Mouse (Mus musculus): Measurements from ENCODE around the gene Bcor. TPM values are rescaled to one million over a fixed set of nuclear protein-coding genes. Genes with fewer than 3 reads are reported as not detected.

The Bcor gene
- total and polyA plus RNA-seq, 3 experiments, result 70.0 to 177 (median 80.8) TPM

- no peak for ATAC-seq (ENCODE audit: extremely low read depth, insufficient number of reproducible peaks, low FRiP score, poor library complexity, severe bottlenecking)
- H3K4me1 ChIP-seq (ENCODE audit: insufficient read depth, low read depth, low read length), result peaks cover 5% of the 10 kb centered on the region
- no peaks in the 10 kb centered on the region for H3K36me3 ChIP-seq (replicated peaks)
- no peak for DNase-seq (ENCODE audit: low spot score)
- TF ChIP-seq CTCF (IDR thresholded peaks at IDR 0.05; ENCODE audit: low read depth, low read length), result no peak
- no peak for TF ChIP-seq GATA1 (IDR thresholded peaks at IDR 0.05; ENCODE audit: borderline replicate concordance, low read length)
- TF ChIP-seq POLR2AphosphoS5 (IDR thresholded peaks at IDR 0.05; ENCODE audit: insufficient replicate concordance, low read depth, low read length), result no peak
- TF ChIP-seq GATA2 (IDR thresholded peaks at IDR 0.05; ENCODE audit: borderline replicate concordance, low read depth, low read length), result no peak
- no peak for TF ChIP-seq TAL1 (conservative IDR thresholded peaks at IDR 0.05; ENCODE audit: low read depth, low read length)
- H3K4me3 ChIP-seq (ENCODE audit: low read depth, low read length), result no peak overlapping the region
- H3K9me3 ChIP-seq (replicated peaks), result no peaks in the 10 kb centered on the region
- H3K27me3 ChIP-seq (ENCODE audit: insufficient read depth, low read length), result peaks cover 70% of the 10 kb centered on the region
These were observed 19.9 kb downstream of the Bcor start for GRCm38 (mm10) chrX:12140086-12140740.

DNA sequence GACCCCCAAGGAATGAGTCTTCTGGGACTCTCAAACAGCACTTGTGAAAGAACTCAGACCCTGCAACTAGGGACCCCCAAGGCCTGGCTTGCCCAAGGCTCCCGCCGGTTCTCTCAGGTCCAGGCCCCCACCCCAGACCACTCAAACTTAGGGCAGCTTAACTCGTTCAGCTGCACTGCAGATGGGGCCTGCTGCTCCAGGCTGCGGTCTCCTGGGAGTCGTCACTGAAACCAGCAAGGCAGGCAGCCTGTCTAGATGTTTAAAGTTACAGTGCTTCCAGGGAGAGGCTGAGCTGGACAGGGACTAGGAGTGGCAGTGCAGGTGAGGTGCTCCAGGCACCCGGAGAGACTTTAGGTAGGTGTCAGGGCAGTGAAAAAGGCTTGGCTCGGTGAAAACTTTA is 21.9 kb downstream of the Bcor start:
- Histone ChIP-seq H3K9me3 (replicated peaks) (no peaks in the 10 kb centered on the region), H3K36me3 (replicated peaks) (no peaks in the 10 kb centered on the region), H3K4me1 (ENCODE audit: insufficient read depth, low read depth, low read length) (peaks cover 23% of the 10 kb centered on the region), H3K4me3 (ENCODE audit: low read depth, low read length) (no peak overlapping the region), H3K27me3 (ENCODE audit: insufficient read depth, low read length) (peaks cover 79% of the 10 kb centered on the region)
- TF ChIP-seq POLR2AphosphoS5 (IDR thresholded peaks at IDR 0.05; ENCODE audit: insufficient replicate concordance, low read depth, low read length) (no peak), GATA2 (IDR thresholded peaks at IDR 0.05; ENCODE audit: borderline replicate concordance, low read depth, low read length) (no peak), TAL1 (conservative IDR thresholded peaks at IDR 0.05; ENCODE audit: low read depth, low read length) (no peak), GATA1 (IDR thresholded peaks at IDR 0.05; ENCODE audit: borderline replicate concordance, low read length) (no peak), CTCF (IDR thresholded peaks at IDR 0.05; ENCODE audit: low read depth, low read length) (no peak)
- DNase-seq (ENCODE audit: low spot score), result no peak
- no peak for ATAC-seq (ENCODE audit: extremely low read depth, insufficient number of reproducible peaks, low FRiP score, poor library complexity, severe bottlenecking)

DNA sequence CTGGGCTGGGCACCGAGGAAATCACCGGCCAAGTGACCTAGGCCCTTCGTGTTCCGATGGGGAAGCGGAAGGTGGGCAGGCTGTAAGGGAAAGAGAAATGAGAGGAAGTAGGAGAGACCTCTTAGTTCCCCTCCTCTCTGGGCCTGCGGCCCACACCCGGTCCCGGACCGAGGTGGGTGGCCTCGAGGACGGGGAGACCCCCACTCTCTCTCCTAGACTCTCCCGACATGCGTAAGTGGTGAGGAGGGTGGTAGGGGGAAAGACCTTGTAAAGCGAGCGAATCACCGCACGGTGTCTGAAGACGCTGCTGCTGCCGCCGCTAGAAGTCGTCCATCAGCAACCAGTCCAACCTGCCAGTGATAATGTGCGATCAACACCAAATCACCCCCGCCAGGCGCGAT is 23.0 kb downstream of the Bcor start:
- ATAC-seq (ENCODE audit: extremely low read depth, insufficient number of reproducible peaks, low FRiP score, poor library complexity, severe bottlenecking) (no peak), DNase-seq (ENCODE audit: low spot score) (no peak)
- Histone ChIP-seq H3K4me1 (ENCODE audit: insufficient read depth, low read depth, low read length) (peaks cover 23% of the 10 kb centered on the region), H3K36me3 (replicated peaks) (no peaks in the 10 kb centered on the region), H3K27me3 (ENCODE audit: insufficient read depth, low read length) (peaks cover 85% of the 10 kb centered on the region), H3K9me3 (replicated peaks) (no peaks in the 10 kb centered on the region), H3K4me3 (ENCODE audit: low read depth, low read length) (no peak overlapping the region)
- no peak for TF ChIP-seq CTCF (IDR thresholded peaks at IDR 0.05; ENCODE audit: low read depth, low read length)
- TF ChIP-seq TAL1 (conservative IDR thresholded peaks at IDR 0.05; ENCODE audit: low read depth, low read length), result no peak
- TF ChIP-seq POLR2AphosphoS5 (IDR thresholded peaks at IDR 0.05; ENCODE audit: insufficient replicate concordance, low read depth, low read length), result no peak
- TF ChIP-seq GATA2 (IDR thresholded peaks at IDR 0.05; ENCODE audit: borderline replicate concordance, low read depth, low read length), result no peak
- no peak for TF ChIP-seq GATA1 (IDR thresholded peaks at IDR 0.05; ENCODE audit: borderline replicate concordance, low read length)

- Histone ChIP-seq H3K4me1 (ENCODE audit: insufficient read depth, low read depth, low read length) (peaks cover 23% of the 10 kb centered on the region), H3K36me3 (replicated peaks) (no peaks in the 10 kb centered on the region), H3K4me3 (ENCODE audit: low read depth, low read length) (peak overlapping the region; percentile 13; the same call in 1 of the 2 replicates), H3K9me3 (replicated peaks) (no peaks in the 10 kb centered on the region), H3K27me3 (ENCODE audit: insufficient read depth, low read length) (peaks cover 86% of the 10 kb centered on the region)
- no peak for ATAC-seq (ENCODE audit: extremely low read depth, insufficient number of reproducible peaks, low FRiP score, poor library complexity, severe bottlenecking)
- DNase-seq (ENCODE audit: low spot score), result no peak
- TF ChIP-seq GATA2 (IDR thresholded peaks at IDR 0.05; ENCODE audit: borderline replicate concordance, low read depth, low read length), result no peak
- no peak for TF ChIP-seq POLR2AphosphoS5 (IDR thresholded peaks at IDR 0.05; ENCODE audit: insufficient replicate concordance, low read depth, low read length)
- no peak for TF ChIP-seq GATA1 (IDR thresholded peaks at IDR 0.05; ENCODE audit: borderline replicate concordance, low read length)
- no peak for TF ChIP-seq TAL1 (conservative IDR thresholded peaks at IDR 0.05; ENCODE audit: low read depth, low read length)
These were observed 23.7 kb downstream of the Bcor start for GRCm38 (mm10) chrX:12136261-12137101.

GRCm38 (mm10) chrX:12135121-12136111 is 24.7 kb downstream of the Bcor start:
- no peak for TF ChIP-seq POLR2AphosphoS5 (IDR thresholded peaks at IDR 0.05; ENCODE audit: insufficient replicate concordance, low read depth, low read length)
- no peak for TF ChIP-seq CTCF (IDR thresholded peaks at IDR 0.05; ENCODE audit: low read depth, low read length)
- TF ChIP-seq TAL1 (conservative IDR thresholded peaks at IDR 0.05; ENCODE audit: low read depth, low read length), result no peak
- no peak for TF ChIP-seq GATA1 (IDR thresholded peaks at IDR 0.05; ENCODE audit: borderline replicate concordance, low read length)
- TF ChIP-seq GATA2 (IDR thresholded peaks at IDR 0.05; ENCODE audit: borderline replicate concordance, low read depth, low read length), result no peak
- Histone ChIP-seq H3K36me3 (replicated peaks) (no peaks in the 10 kb centered on the region), H3K9me3 (replicated peaks) (no peaks in the 10 kb centered on the region), H3K27me3 (ENCODE audit: insufficient read depth, low read length) (peaks cover 92% of the 10 kb centered on the region), H3K4me1 (ENCODE audit: insufficient read depth, low read depth, low read length) (peaks cover 23% of the 10 kb centered on the region), H3K4me3 (ENCODE audit: low read depth, low read length) (peak overlapping the region; percentile 54; the same call in 1 of the 2 replicates)
- no peak for ATAC-seq (ENCODE audit: extremely low read depth, insufficient number of reproducible peaks, low FRiP score, poor library complexity, severe bottlenecking)
- DNase-seq (ENCODE audit: low spot score), result no peak

Measured in G1E (cell line).